Mouse (Mus musculus): ENCODE data around the gene Tex29. TPM values are rescaled to one million over a fixed set of nuclear protein-coding genes. Genes with fewer than 3 reads are reported as not detected.

Gene Tex29
- polyA plus RNA-seq, 1 experiment from 2014 or later: not detected

GRCm38 (mm10) chr8:11884646-11885045 lies 44.4 kb downstream of the Tex29 start:
- Histone ChIP-seq H3K9me3 (peaks cover 12% of the 10 kb centered on the region), H3K9ac (replicated peaks) (no peak overlapping the region), H3K4me1 (replicated peaks) (no peaks in the 10 kb centered on the region), H3K36me3 (no peaks in the 10 kb centered on the region), H3K27me3 (no peaks in the 10 kb centered on the region), H3K4me3 (replicated peaks) (no peak overlapping the region), H3K4me2 (no peak overlapping the region), H3K27ac (no peak overlapping the region)
- no peak for ATAC-seq (ENCODE audit: insufficient number of reproducible peaks, insufficient read depth, low FRiP score, low TSS enrichment, low read depth)
- 91% methylated on average over 3 of the region's 3 CpGs for WGBS

- 82% methylated on average over 12 of the region's 12 CpGs for WGBS
- no peak for ATAC-seq (ENCODE audit: insufficient number of reproducible peaks, insufficient read depth, low FRiP score, low TSS enrichment, low read depth)
- no peak overlapping the region for H3K9ac ChIP-seq (replicated peaks)
Observed at GRCm38 (mm10) chr8:11885881-11886699, 45.8 kb downstream of the Tex29 start.

DNA sequence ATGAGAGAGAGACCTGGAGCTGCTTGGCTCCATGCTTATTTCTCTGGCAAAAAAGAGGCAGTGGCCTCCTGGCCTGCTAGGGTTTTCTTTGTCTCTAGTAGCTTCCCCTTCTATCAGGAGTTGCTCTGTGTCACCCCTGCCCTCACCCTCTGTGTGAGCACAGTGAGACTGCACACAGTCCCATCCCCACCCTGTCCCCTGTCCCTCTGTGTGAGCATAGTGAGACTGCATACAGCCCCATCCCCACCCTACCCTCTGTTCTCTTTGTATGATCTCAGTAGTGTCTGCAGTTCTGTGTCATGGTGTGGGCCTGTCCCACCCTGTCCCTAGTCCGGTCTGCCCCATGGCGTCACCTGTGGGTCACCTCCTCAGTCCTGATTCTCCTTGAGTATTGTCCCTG lies 46.5 kb downstream of the Tex29 start:
- H3K9me3 ChIP-seq: peaks cover 12% of the 10 kb centered on the region
- H3K4me1 ChIP-seq (replicated peaks): no peaks in the 10 kb centered on the region
- no peak overlapping the region for H3K27ac ChIP-seq
- no peaks in the 10 kb centered on the region for H3K27me3 ChIP-seq
- H3K9ac ChIP-seq (replicated peaks): no peak overlapping the region
- no peak for ATAC-seq (ENCODE audit: insufficient number of reproducible peaks, insufficient read depth, low FRiP score, low TSS enrichment, low read depth)
- WGBS: 94% methylated on average over 2 of the region's 2 CpGs
- no peak overlapping the region for H3K4me3 ChIP-seq (replicated peaks)
- no peaks in the 10 kb centered on the region for H3K36me3 ChIP-seq
- H3K4me2 ChIP-seq: no peak overlapping the region

More at GRCm38 (mm10) chr8:11885881-11886699, 45.8 kb downstream of the Tex29 start:
- H3K4me3 ChIP-seq (replicated peaks): no peak overlapping the region
- H3K27ac ChIP-seq: no peak overlapping the region
- H3K9me3 ChIP-seq: peaks cover 12% of the 10 kb centered on the region
- H3K36me3 ChIP-seq: no peaks in the 10 kb centered on the region
- H3K27me3 ChIP-seq: no peaks in the 10 kb centered on the region
- no peak overlapping the region for H3K4me2 ChIP-seq
- no peaks in the 10 kb centered on the region for H3K4me1 ChIP-seq (replicated peaks)

DNA sequence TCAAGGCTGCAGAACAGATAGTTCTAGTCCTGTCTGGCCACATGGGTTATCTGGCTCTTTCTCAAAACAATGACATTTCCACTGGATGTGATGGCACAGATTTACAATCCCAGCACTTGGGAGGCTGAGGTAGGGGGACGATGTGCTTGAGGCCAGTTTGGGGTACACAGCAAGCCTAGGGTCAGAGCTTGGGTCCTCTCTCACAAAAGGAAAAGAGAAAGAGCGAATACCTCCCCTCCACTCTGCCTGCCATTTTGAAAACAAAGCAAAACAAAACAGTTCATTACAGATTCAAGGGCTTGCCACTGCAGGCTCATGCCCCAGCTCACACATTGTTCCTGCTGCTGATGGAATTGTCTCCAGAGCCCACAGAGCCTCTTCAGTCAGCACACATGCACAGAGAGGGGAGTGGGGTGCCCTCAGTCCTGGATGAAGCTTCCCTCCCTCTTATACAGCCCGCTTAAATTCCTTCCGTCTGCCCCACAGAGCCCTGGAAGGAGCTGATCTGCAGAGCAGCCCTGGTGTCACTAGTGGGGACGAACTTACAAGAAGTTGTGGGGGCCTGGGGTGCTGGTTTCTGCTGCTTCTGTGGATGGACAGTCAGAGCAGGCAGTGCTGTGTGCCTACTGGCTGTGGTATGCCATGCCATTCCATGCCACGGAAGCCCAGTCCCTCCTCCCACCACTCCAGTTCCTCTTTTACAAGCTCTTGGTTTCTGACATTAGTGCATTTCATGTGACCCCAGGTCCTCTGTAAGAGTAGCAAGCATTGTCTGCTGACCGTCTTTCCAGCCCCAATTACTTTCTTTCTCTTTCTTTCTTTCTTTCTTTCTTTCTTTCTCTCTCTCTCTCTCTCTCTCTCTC lies 49.1 kb downstream of the Tex29 start:
- WGBS: 69% methylated on average over 7 of the region's 7 CpGs
- Histone ChIP-seq H3K4me1 (replicated peaks) (no peaks in the 10 kb centered on the region), H3K4me2 (no peak overlapping the region), H3K4me3 (replicated peaks) (no peak overlapping the region), H3K27me3 (no peaks in the 10 kb centered on the region), H3K9ac (replicated peaks) (no peak overlapping the region), H3K36me3 (no peaks in the 10 kb centered on the region), H3K27ac (no peak overlapping the region), H3K9me3 (no peaks in the 10 kb centered on the region)
- ATAC-seq (ENCODE audit: insufficient number of reproducible peaks, insufficient read depth, low FRiP score, low TSS enrichment, low read depth): no peak

DNA sequence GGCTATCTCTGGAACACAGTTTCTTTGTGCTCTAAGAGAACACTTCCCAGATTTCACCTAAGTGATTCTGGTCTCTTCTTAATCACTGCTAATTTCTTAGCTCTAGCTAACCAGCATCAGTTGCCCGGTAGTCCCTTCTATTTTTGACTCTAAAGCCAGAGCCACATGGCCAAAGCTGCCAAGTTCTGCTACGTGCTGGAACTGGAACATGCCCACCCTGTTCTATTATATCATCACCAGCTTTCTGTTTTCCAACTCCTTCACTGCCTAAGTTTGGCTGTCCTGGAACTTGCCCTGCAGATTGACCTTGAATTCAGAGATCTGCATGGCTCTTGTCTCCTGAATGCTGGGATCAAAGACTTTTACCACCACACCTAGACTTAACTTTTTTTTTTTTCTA lies 52.5 kb downstream of the Tex29 start:
- Histone ChIP-seq H3K27me3 (no peaks in the 10 kb centered on the region), H3K9ac (replicated peaks) (no peak overlapping the region), H3K4me2 (no peak overlapping the region), H3K36me3 (no peaks in the 10 kb centered on the region), H3K27ac (no peak overlapping the region), H3K4me3 (replicated peaks) (no peak overlapping the region), H3K4me1 (replicated peaks) (no peaks in the 10 kb centered on the region), H3K9me3 (no peaks in the 10 kb centered on the region)
- ATAC-seq (ENCODE audit: insufficient number of reproducible peaks, insufficient read depth, low FRiP score, low TSS enrichment, low read depth): no peak
- WGBS: 85% methylated on average over 2 of the region's 2 CpGs

DNA sequence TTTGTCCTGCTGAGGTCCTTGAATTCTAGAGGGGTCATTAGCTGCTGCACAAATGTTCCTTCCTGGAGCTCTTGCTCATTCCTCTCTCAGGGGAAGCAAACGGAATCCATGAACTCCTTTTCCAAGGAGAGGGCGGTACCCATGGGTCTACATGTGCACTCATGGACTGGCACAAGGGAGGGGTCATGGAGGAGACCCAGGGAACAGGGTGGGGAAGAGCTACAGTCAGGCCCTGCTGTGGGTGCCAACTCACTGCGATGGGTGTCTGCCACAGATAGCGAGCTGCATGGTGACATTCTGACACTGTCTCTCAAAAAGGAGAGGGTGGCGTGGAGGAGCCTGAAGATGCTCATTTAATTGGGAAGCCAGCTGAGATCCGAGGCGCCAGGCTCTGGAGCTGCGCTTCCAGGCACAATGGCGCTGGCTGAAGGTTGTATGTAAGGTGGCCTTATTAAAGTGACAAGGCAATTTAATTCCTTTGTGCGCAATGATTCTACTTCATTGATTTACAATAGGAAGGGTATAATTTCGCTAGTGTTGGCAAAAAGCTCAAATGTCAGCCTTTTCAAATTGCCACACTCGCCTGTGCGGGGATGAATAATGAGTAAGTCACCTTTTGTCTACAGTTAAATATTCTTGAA lies 55.9 kb downstream of the Tex29 start:
- ATAC-seq (ENCODE audit: insufficient number of reproducible peaks, insufficient read depth, low FRiP score, low TSS enrichment, low read depth): no peak
- no peak overlapping the region for H3K4me2 ChIP-seq

GRCm38 (mm10) chr8:11896677-11897076 lies 56.4 kb downstream of the Tex29 start:
- no peak overlapping the region for H3K4me3 ChIP-seq (replicated peaks)
- no peaks in the 10 kb centered on the region for H3K27me3 ChIP-seq
- H3K36me3 ChIP-seq: no peaks in the 10 kb centered on the region
- no peak overlapping the region for H3K27ac ChIP-seq
- H3K4me1 ChIP-seq (replicated peaks): no peaks in the 10 kb centered on the region
- no peak overlapping the region for H3K4me2 ChIP-seq
- no peak overlapping the region for H3K9ac ChIP-seq (replicated peaks)
- no peak for ATAC-seq (ENCODE audit: insufficient number of reproducible peaks, insufficient read depth, low FRiP score, low TSS enrichment, low read depth)
- no peaks in the 10 kb centered on the region for H3K9me3 ChIP-seq
- 86% methylated on average over 10 of the region's 10 CpGs for WGBS

More for the DNA sequence above, 55.9 kb downstream of the Tex29 start:
- Histone ChIP-seq H3K27me3 (no peaks in the 10 kb centered on the region), H3K27ac (no peak overlapping the region), H3K36me3 (no peaks in the 10 kb centered on the region), H3K4me3 (replicated peaks) (no peak overlapping the region), H3K9me3 (no peaks in the 10 kb centered on the region), H3K9ac (replicated peaks) (no peak overlapping the region), H3K4me1 (replicated peaks) (no peaks in the 10 kb centered on the region)
- 85% methylated on average over 13 of the region's 13 CpGs for WGBS

GRCm38 (mm10) chr8:11898814-11899213 lies 58.5 kb downstream of the Tex29 start:
- H3K36me3 ChIP-seq: no peaks in the 10 kb centered on the region
- ATAC-seq (ENCODE audit: insufficient number of reproducible peaks, insufficient read depth, low FRiP score, low TSS enrichment, low read depth): no peak
- no peak overlapping the region for H3K9ac ChIP-seq (replicated peaks)
- no peaks in the 10 kb centered on the region for H3K4me1 ChIP-seq (replicated peaks)
- H3K4me3 ChIP-seq (replicated peaks): no peak overlapping the region
- H3K9me3 ChIP-seq: no peaks in the 10 kb centered on the region
- no peak overlapping the region for H3K4me2 ChIP-seq
- H3K27me3 ChIP-seq: no peaks in the 10 kb centered on the region
- no peak overlapping the region for H3K27ac ChIP-seq
- WGBS: 96% methylated on average over 1 of the region's 1 CpGs

Other genes starting within 250 kb of the Tex29 start
- gene Ankrd10, start 204.7 kb upstream of the Tex29 start, polyA plus RNA-seq (2016; fragmentation: Nextera tagmentation; extraction: Ambion mirVana): 151 and 164 TPM in 2 replicates
- gene 1700016D06Rik, start 139.4 kb upstream of the Tex29 start, polyA plus RNA-seq (2016; fragmentation: Nextera tagmentation; extraction: Ambion mirVana): not detected in 2 replicates
- 53.0 and 53.8 TPM in 2 replicates for gene Arhgef7, start 112.8 kb upstream of the Tex29 start, polyA plus RNA-seq (2016; fragmentation: Nextera tagmentation; extraction: Ambion mirVana)

Data from limb, embryonic 12.5 days (tissue).